Mouse (Mus musculus) thymus, postnatal 4 days (tissue): ENCODE results near the gene Ror2.

ENCODE experiments used
- DNase-seq: peaks from one replicate; pipeline ENCODE4 v3.0.0; 2021

Gene Ror2

DNA sequence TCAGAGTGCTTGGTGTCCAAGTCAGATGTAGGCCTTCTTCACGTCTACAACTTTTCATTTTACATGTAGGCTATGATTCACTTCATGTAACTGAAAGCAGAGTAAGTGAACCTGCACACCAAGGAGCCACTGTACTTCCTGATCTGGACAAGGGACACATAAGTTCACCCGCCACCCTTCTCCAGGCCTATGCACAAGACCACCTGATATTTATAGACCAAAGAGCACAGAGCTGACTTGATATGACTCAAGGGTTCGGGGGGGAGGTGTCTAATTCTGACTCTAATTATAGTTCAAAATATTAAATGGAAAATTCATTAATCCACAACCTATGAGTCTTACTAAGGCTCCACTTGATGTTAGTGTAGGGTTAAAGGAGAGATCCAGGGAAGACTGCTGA lies 14.3 kb downstream of the Ror2 start:
- DNase-seq: no peak

DNA sequence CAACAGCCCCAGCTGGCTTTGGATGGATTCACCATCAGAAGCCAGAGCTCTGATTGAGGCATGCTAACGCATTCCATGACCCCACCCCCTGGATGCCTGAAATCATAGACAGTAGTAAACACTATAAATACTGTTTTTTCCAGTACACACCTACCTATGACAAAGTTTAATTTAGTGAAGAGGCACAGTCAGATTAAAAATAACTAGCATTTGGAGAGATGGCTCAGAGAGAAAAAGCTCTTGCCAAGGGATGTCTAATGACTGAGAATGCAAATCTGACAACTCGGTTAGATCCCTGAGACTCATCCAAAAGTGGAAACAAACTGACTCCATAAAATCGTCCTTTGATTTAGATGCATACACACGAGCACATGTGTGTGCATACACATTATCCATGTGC lies 15.4 kb downstream of the Ror2 start:
- DNase-seq: no peak

DNA sequence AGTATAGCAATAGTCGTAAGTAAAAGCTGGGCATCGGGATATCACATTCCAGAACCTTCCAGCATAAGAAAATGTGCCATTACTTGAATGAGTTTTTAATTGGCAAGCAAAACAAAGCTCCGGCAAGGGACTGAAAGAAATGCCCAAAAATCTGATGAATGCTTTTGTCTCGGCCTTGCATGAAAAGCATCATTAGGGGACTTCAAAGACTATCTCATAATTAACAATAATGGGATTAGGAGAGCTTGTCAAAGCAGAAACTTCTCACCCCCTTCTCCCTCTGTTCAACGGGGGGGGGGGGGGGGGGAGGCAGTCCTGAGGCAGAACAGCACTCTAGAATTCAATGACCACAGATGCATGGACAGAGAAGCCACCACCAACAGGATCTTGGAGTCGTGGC lies 17.4 kb downstream of the Ror2 start:
- DNase-seq: no peak

GRCm38 (mm10) chr13:53267849-53268248 lies 18.1 kb downstream of the Ror2 start:
- DNase-seq: no peak

DNA sequence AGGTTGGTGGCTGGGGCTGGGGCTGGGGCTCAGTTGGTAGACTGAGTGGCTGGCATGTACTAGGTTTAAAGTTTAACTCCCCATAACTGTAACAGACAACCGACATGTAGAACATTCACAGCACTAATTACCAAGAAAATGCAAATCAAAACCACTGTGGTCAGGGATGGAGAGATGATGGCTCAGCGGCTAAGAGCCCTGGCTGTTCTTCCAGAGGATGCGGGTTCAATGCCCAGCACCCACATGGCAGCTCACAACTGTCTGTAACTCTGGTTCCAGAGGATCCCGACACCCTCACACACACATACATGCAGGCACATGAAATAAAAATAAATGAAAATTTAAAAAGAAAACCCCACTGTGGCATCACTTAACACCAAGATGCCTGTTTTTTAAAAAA lies 18.8 kb downstream of the Ror2 start:
- no peak for DNase-seq

DNA sequence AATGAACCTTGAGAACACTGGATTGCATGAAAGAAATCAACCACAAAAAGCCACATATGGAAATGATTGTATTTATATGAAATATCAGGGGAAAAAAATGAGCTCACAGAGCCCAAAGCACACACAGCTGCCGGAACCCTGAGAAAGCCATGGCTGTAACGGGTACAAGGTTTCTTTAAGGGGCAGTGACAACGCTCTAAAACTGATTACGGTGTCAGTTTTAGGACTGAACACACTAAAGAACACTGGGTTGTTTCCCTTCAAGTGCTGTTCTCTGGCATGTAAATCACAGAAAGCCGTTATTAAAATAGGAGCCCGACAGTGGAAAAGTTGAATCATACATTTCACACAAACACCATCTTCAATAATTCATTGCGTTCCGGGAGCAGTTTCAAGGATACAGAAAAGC lies 19.4 kb downstream of the Ror2 start:
- no peak for DNase-seq

- no peak for DNase-seq
These were observed 21.0 kb downstream of the Ror2 start for GRCm38 (mm10) chr13:53264896-53265295.

- no peak for DNase-seq
These were observed 23.2 kb downstream of the Ror2 start for GRCm38 (mm10) chr13:53262509-53263250.

GRCm38 (mm10) chr13:53261106-53261771 lies 24.7 kb downstream of the Ror2 start:
- DNase-seq: no peak

DNA sequence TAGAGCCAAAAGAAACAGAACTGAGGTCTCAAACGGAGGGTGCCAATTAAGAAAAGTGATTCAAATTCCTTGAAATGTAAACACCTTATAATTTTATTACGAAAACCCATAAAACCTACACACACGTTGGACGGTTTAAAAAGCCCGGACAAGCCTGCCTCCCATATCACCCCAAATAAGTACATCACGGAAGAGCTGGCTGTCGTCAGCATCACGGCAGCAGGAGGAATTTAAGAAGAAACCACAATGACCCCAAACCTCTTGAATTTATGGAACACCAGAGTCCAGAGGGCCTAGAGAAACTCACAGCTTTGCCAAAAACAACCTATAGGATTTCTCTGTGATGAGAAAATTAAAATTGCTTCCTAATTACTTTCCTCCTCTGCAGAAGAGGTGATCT lies 27.0 kb downstream of the Ror2 start:
- DNase-seq: no peak

DNA sequence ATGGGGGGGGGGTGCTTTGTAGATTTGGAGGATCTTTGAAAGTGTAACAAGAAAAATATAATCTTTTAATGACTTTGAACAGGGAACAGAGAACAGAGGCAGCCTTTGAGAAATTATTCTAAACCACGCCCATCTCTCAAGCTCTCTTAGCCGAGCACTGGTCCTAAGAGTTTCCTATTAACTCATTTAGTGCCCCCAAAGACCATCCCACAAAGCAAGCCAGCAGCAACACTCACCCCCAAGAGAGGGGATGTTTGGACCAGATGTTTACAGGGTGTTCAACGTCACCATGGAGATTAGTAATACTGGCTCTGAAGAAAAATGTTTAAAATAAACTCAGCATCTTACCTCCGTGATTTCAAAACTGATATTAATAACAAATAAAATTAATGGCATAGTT lies 27.4 kb downstream of the Ror2 start:
- no peak for DNase-seq

DNA sequence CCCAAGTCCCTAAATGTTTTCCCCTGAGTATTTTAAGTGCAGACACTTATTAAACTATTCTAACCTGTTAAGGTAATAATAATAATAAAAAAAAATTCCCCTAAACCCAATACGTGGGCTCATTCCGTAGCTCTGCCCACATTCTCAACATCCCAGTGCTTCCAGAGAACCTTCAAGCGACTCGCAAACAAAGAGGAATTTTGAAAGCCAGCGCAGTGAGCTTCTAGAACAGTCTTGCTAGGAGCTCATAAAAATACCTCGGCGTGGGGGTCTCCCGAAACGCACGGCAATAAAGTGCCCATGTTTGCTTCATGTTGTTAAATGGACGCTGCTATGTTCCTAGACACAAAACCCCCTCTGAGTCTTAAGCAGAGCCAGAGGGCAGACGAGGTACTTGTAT lies 32.7 kb downstream of the Ror2 start:
- no peak for DNase-seq

GRCm38 (mm10) chr13:53248586-53249401 lies 37.1 kb downstream of the Ror2 start:
- no peak for DNase-seq

DNA sequence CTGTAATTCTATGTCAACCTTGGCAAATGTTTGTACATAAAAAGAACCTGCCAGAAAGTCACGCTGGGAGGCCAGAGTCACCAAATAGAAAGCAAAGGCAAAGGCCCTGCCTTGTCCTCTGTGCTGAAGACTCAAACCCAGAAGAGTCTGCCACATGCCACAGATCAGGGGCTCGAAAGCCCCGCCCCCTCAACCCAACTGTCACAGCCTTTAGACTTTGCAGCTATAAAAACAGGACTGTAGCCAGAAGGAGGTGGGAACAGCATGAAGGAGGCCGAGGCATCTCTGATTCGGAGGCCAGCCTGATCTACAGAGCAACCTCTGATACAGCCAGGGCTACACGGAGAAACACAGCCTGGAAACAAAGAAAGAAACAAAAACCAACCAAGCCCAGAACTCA lies 37.8 kb downstream of the Ror2 start:
- DNase-seq: no peak

DNA sequence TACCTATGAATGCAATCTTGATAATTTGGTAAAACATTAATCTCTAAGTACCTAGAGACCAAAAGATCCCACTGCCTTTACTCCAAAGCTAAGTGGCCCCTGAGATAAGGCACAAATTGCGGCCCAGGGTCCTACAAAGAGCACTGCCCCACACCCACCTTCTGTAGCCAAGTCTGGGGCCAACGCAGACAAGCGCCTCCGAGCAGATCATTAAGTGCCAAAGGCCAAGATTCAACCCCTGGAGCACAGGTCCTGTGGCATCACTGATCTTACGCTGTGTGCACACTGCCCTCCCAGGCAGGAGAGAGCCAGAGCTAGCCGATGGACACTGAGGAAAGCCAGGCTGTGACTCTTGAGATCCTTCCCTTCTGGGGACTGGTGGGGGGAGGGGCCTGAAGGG lies 38.7 kb downstream of the Ror2 start:
- no peak for DNase-seq

DNA sequence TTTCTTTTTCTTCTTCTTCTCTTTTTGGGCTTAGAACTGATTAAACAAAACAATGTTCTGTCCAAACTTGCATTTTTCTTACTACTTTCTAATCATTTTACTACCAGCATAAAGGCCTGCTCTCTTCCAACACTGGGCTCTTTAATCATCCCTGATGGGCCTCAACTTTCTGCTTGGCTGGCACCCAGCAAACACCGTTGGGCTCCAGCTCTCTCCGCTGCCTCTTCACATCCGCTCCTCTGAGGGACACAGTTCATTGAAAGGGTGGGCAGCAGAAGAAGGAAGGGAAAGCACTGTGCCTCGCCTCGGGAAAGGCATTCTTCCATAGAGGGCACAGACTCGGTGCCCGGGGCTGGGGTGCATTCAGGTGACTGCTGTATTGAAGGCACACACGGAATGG lies 41.8 kb downstream of the Ror2 start:
- DNase-seq: no peak

- DNase-seq: no peak
These were observed 48.5 kb downstream of the Ror2 start for GRCm38 (mm10) chr13:53237455-53237854.

GRCm38 (mm10) chr13:53236434-53237401 lies 49.2 kb downstream of the Ror2 start:
- DNase-seq: no peak

DNA sequence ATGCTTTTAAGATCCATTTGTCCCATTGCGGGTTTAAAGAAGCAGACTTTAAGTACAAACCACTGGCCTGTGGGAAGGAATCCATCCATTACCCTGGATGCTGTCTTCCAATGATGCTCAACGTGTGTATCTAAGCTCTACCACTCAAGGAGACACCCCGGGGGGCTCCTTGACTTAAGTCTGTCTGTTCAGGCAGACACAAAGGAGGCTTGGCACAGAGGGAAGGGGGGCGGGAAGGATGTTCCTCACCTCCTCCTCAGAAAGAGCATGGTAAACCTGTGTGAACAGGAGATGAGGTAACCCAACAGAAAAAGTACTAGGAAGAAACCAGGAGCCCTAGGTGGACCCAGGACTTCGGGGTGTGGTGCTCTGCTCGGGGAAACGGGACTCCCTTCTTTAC lies 50.0 kb downstream of the Ror2 start:
- DNase-seq: no peak

GRCm38 (mm10) chr13:53234844-53235243 lies 51.1 kb downstream of the Ror2 start:
- DNase-seq: no peak

DNA sequence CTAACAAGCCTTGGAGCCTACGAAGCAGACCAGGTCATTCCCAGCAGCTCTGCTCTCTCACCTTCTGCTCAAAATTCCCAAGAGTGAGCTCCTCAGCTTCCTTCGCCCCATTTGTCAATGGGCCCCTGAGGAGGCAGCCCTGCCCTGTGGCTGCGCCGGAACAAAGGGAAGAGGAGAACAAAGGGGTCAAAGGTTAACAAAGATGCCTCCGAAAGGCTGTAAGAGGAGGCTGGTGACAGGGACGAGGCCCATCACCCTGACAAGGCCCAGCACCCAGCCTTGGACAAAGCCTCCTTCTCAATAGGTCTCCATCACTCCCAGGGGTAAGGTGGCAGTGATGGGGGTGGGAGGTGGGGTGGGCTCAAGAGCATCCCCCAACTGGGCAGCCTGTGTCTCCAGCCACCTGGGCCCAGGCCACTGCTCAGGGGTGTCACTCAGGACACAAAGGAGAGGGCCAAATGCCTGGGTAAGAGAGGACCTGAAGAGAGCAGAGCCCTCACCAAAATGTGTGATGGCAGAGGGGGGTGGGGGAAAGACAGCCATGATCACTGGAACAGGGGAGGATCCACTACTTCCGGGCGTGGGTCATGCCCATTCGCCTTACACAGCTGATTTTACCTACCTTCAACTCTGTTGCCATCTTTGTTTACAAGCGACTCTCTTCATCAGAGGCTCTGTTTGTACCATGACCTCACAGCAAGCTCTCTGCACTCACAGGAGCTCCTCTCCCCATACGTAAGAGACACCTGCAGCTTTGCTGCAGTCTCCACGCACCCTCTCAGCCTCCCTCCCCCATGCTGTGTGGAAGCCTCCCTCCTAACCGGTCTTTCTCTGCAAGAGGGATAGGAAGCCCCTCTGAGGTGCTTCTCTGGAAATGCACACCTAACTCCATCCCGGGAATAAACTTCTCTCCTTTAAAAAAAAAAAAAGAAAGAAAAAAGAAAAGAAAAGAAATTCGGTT lies 51.8 kb downstream of the Ror2 start:
- no peak for DNase-seq

DNA sequence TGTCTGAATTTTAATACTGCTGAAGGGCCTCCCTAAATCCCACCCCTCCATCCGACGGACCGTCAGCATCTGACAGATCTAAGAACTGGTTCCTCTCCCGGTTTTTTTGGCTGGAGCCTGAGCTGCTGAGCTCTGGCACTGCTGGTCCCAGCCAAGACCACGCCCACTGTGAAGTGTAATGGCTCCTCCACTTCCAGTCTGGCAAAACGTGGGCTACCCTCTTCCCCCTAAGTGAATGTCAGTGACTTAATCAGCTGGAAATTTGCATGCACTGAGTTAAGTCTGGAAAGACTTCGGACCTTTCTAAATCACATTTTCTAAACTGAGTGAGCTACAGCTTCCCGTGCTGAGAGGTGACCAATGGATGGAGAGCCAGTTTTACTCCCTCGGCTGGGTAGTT lies 52.5 kb downstream of the Ror2 start:
- DNase-seq: no peak
